Mouse (Mus musculus) megakaryocyte-erythroid progenitor cell, adult 5-6 weeks (primary cell): ENCODE data around the gene Raly. TPM values are rescaled to one million over a fixed set of nuclear protein-coding genes. Genes with fewer than 3 reads are reported as not detected.

ENCODE experiments used
- ATAC-seq: replicated peaks from 2 replicates; pipeline ENCODE4 v1.8.0; 2016; ENCODE audit warnings: mild to moderate bottlenecking, inconsistent platforms; ENCODE audit not compliant: severe bottlenecking, poor library complexity, low FRiP score, low TSS enrichment
- total RNA-seq, 2 experiments: library from RNA; stranded (forward) in 1 of 2; stranded (reverse) in 1 of 2; fragments of 200-1000, 215-1000 nt in 1 of 2; fragments of >200 nt in 1 of 2; fragmentation: Nextera tagmentation in 1 of 2; gene quantifications; 2 replicates each; pipeline ENCODE4 v1.2.3; 2014 to 2017

Raly gene
- total RNA-seq, 2 experiments from 2014 or later, result 167 to 190 TPM

DNA sequence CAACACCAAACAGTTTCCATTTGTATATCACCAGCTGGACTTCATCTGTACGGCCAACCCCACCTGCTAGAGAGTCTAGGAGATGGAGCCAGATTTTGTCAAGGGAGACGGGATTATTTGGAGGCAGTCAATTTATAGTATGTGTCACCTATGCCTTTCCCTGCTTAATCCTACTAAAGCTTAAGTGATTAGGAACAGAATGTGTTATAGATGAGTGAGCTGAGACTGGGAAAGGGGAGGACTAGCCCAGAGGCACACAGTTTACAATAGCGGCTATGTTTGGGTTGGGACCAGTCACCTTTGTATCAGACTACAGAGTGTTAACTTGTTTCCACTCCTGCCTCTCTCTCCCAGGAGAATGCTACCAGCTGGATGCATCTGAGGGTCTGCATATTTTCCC lies 11.2 kb upstream of the Raly start:
- no peak for ATAC-seq

DNA sequence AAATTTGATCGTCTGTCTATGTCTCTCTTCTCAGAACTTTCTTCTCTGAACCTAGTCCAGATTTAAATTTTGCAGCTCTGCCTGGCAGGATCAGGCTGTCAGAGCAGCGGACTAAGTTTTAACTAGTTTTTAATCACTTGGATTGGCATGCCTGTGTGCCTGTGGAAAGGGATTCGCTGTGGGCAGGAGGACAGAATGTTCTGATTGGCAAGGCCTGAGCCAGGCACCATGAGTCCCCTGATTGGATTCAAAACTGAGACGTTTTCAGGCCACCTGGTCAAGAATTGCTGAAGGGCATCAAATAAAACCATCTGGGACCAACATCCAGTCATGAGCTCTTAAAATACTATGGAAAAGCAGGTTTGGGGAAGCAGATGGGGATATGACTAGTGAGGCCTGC lies 8.5 kb upstream of the Raly start:
- ATAC-seq, result no peak

DNA sequence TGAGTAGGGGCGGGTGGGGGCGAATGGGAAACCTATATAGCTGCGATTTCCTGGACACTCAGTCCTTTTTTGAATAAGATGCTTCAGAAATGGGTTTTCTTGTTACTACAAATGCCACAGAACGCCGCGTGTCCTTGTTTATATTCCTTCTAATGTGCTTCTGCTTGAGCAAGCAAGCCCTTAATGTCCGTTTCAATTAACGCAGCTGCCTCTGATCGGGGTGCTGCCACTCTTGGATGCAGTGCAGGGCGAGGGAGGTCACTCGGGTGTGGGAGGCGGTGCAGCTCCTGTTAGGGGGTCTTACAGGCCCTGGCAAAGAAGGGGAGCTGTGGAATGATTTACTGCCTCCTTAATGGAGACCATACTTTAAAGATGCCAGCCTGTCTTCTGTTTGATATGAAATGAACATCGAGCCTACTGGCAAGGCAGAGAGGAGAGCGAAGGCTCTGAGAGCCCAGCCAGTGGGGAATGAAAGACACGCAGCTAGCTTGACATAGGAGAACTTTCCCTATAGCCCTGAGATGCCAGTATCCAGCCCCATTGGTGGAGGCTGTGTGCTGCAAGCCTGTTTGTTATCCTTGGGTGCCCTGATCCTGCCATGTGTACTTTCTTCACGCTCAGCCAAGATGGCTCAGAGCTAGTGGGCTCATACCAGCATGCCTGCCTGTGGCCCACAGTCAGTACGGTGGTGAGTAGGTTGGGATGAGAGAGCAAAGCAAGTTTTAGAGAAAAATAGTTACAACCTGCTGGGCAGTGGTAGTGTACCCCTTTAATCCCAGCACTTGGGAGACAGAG lies 7.8 kb upstream of the Raly start:
- ATAC-seq, result no peak

DNA sequence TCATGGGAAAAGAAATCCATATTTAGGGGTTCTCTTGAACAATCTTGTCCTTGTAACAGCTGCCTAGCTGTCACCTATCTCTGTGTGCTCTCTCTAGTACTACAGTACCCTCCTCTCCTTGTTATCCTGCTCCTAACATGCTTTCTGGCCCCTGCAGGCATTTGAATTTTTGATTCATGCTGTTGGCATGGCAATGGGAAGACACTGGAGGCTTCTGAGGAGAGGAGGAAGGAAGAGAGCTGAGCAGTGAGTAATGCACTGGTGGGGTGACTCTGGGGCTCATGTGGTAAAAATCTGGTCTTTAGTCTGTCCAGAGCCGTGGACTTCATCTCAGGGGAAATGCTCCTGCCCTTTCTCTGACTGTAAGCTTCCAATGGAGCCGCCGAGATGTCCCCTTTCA lies 5.6 kb upstream of the Raly start:
- ATAC-seq, result no peak

DNA sequence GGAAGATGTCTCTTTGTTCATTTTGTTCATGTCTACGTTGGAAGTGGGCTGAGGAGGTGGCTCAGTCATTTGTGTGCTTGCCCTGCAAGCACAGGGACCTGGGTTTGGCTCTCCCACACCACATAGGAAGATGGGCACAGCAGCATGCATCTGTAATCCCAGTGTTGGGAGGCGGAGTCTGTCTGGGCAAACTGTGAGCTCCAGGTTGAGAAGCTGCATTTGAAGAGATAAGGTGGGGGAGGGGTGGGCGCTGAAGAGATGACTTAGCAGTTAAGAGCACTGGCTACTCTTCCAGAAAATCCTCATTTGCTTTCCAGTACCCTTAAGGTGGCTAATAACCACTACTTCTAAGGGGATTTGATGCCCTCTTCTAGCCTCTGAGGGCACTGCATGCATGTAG lies 4.7 kb upstream of the Raly start:
- ATAC-seq, result peak; percentile 56

DNA sequence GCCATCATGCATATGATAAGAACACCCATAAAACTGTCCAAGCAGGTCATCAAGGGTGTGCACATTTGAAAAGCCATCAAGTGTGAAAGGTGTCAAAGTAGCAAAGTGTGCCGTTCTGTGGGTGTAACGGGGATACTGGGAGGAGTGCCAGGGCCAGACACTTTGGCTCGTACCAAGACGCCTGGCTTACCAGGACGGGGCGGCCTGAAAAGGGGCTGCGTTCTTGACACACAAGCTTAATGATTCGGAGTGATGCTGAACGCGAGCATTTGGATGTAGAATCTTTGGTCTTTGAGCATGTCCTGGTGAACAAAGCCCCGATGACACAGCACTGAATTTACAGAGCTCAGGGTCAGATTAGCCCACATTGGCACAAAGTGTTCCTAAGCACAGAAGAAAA lies 4.1 kb upstream of the Raly start:
- no peak for ATAC-seq

DNA sequence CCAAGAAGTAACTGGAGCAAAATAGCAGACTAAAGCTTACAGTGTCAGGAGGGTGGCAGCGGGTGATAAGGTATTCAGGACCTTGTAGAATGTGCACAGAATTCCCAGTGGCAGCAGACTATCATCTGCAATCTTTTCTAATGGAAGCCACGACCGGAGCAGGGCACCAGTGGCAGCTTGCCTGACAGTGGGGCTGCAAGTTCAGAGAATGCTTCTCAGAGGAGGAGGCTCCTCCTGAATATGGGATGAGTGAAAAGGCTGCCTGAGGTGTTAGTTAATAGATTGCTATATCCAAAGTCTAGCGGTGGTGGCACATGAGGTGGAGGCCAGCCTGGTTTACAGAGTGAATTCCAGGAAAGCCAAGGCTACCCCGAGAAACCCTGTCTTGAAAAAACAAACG lies 1.5 kb upstream of the Raly start:
- ATAC-seq, result no peak

DNA sequence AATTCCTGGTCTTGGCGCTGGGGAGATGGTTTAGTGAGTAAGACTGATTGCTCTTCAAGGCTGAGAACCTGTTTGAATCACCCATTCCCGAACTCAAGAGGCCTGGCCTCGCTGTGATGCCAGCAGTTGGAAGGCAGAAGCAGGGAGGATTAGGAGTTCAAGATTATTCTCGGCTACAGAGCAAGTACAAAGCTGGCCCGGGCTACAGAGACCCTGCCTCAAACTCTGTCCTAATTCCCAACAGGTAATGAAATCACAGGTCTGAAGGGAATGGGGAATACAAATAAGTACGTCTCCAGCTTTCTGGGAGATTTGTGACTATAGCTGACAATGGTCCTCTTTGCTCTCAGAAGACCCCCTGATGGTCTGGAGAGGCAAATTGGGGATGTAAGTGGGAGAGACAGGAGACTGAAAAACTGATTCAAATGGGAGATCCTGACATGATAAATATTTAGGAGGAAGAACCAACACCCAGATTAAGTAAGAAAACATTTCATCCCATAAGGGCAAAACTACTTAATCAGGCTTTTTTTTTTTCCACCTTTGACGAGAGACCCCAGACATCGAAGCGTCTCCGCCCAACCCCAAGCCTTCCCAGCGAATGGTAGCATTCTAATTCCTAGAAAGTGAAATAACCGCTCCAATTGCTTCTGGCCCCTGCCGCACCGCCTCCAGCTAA lies 780 bp upstream of the Raly start:
- ATAC-seq, result no peak

DNA sequence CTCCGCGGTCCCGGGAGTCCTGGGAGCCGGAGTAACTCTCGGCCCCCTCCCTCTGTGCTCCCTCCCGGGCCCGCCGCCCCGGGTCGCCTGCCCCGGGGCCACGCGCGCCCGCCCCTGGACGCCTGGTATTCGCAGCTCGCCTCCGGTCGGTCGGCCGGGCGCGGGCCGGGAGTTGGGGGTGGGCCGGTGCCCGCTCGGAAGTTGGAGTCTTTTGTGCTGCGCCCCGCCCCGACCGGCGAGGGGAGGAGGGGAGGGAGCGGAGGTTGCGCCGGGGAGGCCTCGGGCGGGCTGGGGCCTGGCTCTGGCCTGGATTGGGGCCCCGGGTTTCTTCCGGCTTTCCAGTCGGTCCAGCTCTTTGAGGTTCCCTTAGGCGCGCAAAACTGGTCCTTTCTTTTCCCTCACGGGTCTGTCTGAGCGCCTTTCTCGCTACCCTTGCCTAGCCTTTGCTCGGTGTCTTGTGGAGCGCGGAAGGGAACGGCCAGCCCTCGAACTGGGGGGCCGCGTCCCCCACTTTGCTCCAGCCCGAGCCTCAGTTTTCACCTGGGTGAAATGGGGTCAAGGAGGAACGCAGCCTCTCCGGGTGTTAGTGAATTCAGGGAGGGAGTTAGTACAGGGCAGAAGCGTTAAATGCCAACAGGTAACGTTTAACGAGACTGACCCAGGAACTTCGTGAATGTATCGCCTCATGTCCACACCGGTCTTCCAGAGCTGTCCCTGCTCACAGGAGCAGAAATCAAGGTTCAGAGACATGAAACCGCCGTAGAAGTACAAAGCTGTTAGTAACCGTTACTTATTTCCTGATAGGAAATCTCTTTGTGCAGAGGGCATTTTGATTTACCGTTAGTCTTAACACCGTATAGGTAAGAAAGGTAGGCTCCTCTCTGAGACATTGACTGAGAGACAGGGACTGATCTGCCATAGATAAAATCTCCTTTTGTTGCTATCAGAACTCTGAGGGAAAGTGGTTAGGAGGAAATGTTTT lies 1.1 kb downstream of the Raly start:
- ATAC-seq, result peak; percentile 31; the same call in 1 of the 2 replicates

DNA sequence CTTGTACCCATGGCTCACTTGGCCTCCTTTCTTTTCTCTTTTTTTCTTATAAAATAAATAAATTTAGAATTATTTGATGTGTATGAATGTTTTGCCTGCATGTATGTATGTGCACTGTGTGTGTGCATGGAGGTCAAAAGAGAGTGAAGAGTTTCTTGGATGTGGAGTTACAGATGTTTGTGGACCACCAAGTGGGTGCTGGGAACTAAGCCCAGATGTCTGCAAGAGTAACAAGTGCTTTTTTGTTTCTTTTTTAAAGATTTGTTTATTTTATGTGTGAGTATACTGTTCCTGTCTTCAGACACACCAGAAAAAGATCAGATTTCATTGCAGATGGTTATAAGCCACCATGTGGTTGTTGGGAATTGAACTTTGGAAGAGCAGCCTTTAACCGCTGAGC lies 12.5 kb downstream of the Raly start:
- no peak for ATAC-seq

DNA sequence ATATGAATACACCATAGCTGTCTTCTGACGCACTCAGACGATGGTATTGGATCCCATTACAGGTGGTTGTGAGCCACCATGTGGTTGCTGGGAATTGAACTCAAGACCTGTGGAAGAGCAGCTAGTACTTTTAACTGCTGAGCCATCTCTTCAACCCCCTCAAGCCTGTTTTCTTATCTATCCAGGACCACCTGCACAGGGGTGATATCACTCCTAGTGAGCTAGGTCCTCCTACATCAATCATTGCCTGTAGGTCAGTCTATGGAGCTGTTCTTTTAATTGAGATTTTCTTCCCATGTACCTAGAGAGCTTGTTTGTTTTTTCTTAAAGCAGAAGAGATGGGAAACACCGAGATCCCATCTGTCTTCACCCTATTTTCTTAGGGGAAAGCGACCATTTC lies 12.9 kb downstream of the Raly start:
- peak; percentile 75; the same call in 1 of the 2 replicates for ATAC-seq

DNA sequence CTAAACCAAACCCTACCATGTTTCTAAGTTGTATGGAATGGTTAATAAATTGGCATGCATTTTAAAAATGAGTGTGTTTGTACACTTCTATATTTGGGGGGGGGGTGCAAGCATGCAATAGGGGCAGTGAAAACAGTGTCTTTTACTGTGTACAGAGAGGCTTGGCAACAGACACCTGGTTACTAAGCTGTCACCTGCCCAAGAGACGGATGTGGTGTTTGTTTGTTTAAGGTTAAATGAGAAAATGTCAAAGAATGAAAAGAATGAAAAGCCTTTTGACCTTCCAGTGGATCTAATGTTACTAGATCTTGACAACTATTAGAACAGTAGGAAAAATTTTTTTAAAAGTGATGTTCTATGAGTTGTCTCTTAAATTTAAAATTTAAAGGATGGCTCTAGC lies 16.8 kb downstream of the Raly start:
- no peak for ATAC-seq

DNA sequence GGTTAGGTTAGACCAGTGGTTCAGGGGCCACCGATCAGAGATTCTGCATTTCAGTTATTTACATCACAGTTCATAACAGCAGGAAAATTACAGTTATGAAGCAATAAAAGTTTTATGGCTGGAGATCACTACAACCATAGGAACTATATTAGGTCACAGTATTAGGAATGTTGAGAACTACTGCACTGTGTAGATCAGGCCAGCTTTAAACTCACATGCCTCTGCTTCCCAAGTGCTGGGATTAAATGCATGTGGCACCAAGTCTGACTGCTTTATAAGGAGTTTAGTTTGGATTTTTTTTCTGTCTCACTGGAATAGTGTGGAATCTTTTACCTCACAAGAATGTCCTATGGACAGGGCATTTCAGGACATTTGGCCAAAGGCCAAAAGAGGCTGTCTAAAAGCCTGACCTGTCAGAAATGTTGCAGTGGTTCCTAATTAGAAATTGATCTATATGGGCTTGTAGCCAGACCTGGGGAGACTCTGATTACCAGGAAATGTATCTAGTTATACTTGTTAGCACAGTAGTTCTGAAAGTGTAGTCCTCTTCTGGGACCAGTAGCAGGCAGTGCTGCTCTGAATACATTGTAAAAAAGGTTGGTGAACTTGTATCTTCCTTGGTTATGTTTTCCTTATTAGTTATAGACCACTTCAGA lies 18.3 kb downstream of the Raly start:
- ATAC-seq, result 0 out of 2 replicates have a peak, but pooled peaks have one; percentile 22

DNA sequence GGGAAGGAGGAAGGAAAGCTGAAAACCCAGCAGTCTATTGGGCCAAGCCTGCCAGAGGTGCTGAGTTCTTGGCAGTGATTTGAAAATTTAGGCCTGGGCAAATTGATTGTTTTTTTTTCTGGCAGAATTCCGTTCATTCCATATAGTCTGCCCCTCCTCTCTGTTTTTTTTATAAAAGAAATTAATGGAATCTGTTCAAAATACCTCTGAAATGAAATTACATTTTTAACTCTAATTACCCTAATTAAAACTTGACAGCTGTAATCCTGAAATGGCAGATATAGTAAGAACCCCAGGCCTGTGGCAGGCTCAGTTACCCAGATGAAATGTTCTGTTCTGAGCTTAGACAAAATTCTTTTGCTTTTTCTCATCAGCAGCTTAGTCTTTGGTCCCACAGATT lies 19.9 kb downstream of the Raly start:
- ATAC-seq, result no peak

DNA sequence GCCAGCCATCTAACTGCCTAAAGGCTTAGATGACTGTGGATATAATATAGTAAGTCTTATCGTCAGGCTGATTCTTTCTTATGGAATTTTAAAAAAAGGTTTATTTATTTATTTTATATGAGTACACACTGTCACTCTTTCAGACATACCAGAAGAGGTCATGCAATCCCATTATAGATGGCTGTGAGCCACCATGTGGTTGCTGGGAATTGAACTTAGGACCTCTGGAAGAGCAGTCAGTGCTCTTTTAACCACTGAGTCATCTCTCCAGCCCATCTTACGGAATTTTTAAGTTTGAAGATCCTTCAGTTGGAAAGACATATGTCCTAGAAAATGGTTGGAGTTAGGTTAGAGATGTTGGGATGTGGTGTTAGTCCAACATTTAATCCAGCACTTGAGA lies 22.5 kb downstream of the Raly start:
- ATAC-seq, result no peak

DNA sequence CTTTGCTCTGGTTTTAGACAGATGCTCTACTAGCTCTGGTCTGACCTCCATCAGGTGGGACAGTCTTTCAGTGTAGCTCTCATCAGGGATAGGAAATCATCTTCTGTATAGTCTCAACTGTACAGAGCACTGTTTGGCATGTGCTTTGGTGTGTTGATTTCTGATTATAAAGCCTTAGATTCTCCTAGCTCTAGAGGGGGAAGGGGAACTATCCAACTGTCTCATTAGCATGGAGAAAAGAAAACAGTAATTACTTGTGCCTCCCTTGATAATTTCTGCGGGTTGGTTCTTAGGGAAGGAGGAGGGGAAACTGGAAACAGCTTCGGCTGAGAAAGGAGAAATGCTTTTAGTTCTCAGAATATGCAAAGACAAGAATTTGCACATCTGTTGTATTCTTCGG lies 26.2 kb downstream of the Raly start:
- ATAC-seq, result no peak

DNA sequence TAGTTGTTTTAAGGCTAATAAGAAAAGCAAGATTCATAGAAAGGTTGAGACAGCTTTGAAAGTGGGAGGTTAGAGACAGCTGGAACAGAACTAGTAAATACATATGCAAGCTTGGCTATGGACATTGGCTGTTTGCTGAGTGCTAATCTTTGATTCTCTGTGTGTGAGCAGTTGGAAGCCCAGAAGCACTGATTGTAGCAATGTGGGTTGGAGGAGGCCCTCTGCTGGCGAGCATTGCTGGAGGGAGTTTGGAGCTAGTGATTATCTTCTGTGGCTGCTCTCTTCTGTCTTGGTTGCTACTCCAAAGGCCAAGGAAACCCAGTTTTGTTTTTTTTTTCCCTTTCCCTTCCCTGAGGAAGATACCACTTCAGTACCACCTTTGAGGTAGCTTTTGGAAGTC lies 26.9 kb downstream of the Raly start:
- peak; percentile 76 for ATAC-seq

DNA sequence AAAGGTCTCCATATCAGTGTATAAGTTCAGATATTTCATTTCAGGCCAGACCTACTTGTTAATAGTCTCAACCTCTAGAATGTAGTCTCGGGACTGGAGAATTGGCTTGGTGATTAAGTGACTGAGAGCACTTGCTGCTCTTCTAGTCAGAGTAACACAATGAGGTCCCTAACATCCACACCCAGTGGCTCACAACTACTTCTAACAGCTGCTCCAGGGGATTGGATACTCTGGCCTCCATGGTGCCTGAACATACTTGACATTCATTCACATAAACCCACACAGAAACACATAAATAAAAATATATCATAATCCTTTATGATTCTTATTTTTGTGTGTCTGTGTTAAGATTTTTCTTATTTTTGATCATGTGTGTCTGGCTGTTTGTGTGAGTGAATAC lies 27.7 kb downstream of the Raly start:
- ATAC-seq, result no peak

DNA sequence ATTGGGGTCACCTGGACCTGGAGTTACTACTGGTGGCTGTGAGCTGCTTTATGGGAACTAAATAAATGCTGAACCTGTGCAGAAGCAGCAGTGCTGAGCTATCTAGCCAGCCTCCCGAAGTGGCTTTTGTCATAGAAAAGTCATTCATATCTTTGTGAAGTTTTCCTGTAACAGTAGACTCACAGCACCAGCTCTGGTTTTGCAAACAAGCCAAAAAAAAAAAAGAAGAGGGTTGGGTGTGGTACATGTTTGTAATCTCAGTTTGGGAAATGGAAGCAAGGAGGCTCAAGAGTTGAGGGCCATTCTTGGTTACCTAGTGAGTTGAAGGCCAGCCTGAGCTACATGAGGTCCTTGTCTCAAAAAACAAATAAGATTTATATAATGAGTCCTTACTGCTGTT lies 29.4 kb downstream of the Raly start:
- no peak for ATAC-seq
